Mouse (Mus musculus): Measurements from ENCODE around the gene Matk. TPM values are rescaled to one million over a fixed set of nuclear protein-coding genes. Genes with fewer than 3 reads are reported as not detected.

The Matk gene
- polyA plus RNA-seq, 1 experiment from 2014 or later = 67.9 TPM

Small RNA genes within 50 kb of the gene (microRNA-seq; reads per million reads assigned to microRNA genes)
- gene Mir3057 = 17.8 reads per million, percentile 36 among the genes with 10 or more reads in this experiment

Other genes starting within 250 kb of the Matk start
- gene Gng7, start 238.0 kb upstream of the Matk start, polyA plus RNA-seq (2015; fragmentation: Nextera tagmentation; extraction: Ambion mirVana) = 21.5 and 25.6 TPM in 2 replicates
- 71.7 and 88.1 TPM in 2 replicates for gene Diras1, start 227.3 kb upstream of the Matk start, polyA plus RNA-seq (2015; fragmentation: Nextera tagmentation; extraction: Ambion mirVana)
- 52.8 and 55.7 TPM in 2 replicates for gene Slc39a3, start 215.5 kb upstream of the Matk start, polyA plus RNA-seq (2015; fragmentation: Nextera tagmentation; extraction: Ambion mirVana)
- gene Sgta, start 192.8 kb upstream of the Matk start, polyA plus RNA-seq (2015; fragmentation: Nextera tagmentation; extraction: Ambion mirVana) = 324 and 340 TPM in 2 replicates
- 47.3 and 51.6 TPM in 2 replicates for gene Thop1, start 182.9 kb upstream of the Matk start, polyA plus RNA-seq (2015; fragmentation: Nextera tagmentation; extraction: Ambion mirVana)
- gene Creb3l3, start 154.1 kb upstream of the Matk start, polyA plus RNA-seq (2015; fragmentation: Nextera tagmentation; extraction: Ambion mirVana) = 0.24 and 0.33 TPM in 2 replicates
- gene Map2k2, start 147.0 kb upstream of the Matk start, polyA plus RNA-seq (2015; fragmentation: Nextera tagmentation; extraction: Ambion mirVana) = 227 and 233 TPM in 2 replicates
- 11.3 and 12.6 TPM in 2 replicates for gene Zbtb7a, start 117.7 kb upstream of the Matk start, polyA plus RNA-seq (2015; fragmentation: Nextera tagmentation; extraction: Ambion mirVana)
- 49.7 and 52.2 TPM in 2 replicates for gene Pias4, start 85.0 kb upstream of the Matk start, polyA plus RNA-seq (2015; fragmentation: Nextera tagmentation; extraction: Ambion mirVana)
- gene Eef2, start 76.3 kb upstream of the Matk start, polyA plus RNA-seq (2015; fragmentation: Nextera tagmentation; extraction: Ambion mirVana) = 535 and 543 TPM in 2 replicates
- 52.5 and 58.3 TPM in 2 replicates for gene Dapk3, start 69.9 kb upstream of the Matk start, polyA plus RNA-seq (2015; fragmentation: Nextera tagmentation; extraction: Ambion mirVana)
- not detected in 2 replicates for gene 4930442H23Rik, start 69.1 kb upstream of the Matk start, polyA plus RNA-seq (2015; fragmentation: Nextera tagmentation; extraction: Ambion mirVana)
- 0.19 TPM in 1 of 2 replicates, not detected in the other for gene Nmrk2, start 50.9 kb upstream of the Matk start, polyA plus RNA-seq (2015; fragmentation: Nextera tagmentation; extraction: Ambion mirVana)
- gene Atcay, start 22.1 kb upstream of the Matk start, polyA plus RNA-seq (2015; fragmentation: Nextera tagmentation; extraction: Ambion mirVana) = 96.8 and 102 TPM in 2 replicates
- 26.5 and 31.0 TPM in 2 replicates for gene Zfr2, start 19.8 kb upstream of the Matk start, polyA plus RNA-seq (2015; fragmentation: Nextera tagmentation; extraction: Ambion mirVana)
- 128 and 130 TPM in 2 replicates for gene Mrpl54, start 14.0 kb downstream of the Matk start, polyA plus RNA-seq (2015; fragmentation: Nextera tagmentation; extraction: Ambion mirVana)
- gene Apba3, start 14.0 kb downstream of the Matk start, polyA plus RNA-seq (2015; fragmentation: Nextera tagmentation; extraction: Ambion mirVana) = 28.8 and 33.8 TPM in 2 replicates
- gene Tjp3, start 38.6 kb downstream of the Matk start, polyA plus RNA-seq (2015; fragmentation: Nextera tagmentation; extraction: Ambion mirVana) = 9.2 and 10.1 TPM in 2 replicates
- 135 and 147 TPM in 2 replicates for gene Pip5k1c, start 40.0 kb downstream of the Matk start, polyA plus RNA-seq (2015; fragmentation: Nextera tagmentation; extraction: Ambion mirVana)
- 27.6 and 28.3 TPM in 2 replicates for gene Cactin, start 68.2 kb downstream of the Matk start, polyA plus RNA-seq (2015; fragmentation: Nextera tagmentation; extraction: Ambion mirVana)
- 4.8 and 5.2 TPM in 2 replicates for gene Tbxa2r, start 75.8 kb downstream of the Matk start, polyA plus RNA-seq (2015; fragmentation: Nextera tagmentation; extraction: Ambion mirVana)
- gene Gipc3, start 90.3 kb downstream of the Matk start, polyA plus RNA-seq (2015; fragmentation: Nextera tagmentation; extraction: Ambion mirVana) = not detected in 2 replicates
- 24.9 and 25.0 TPM in 2 replicates for gene Hmg20b, start 97.5 kb downstream of the Matk start, polyA plus RNA-seq (2015; fragmentation: Nextera tagmentation; extraction: Ambion mirVana)
- 17.2 and 18.1 TPM in 2 replicates for gene Mfsd12, start 104.6 kb downstream of the Matk start, polyA plus RNA-seq (2015; fragmentation: Nextera tagmentation; extraction: Ambion mirVana)
- gene 4930404N11Rik, start 112.9 kb downstream of the Matk start, polyA plus RNA-seq (2015; fragmentation: Nextera tagmentation; extraction: Ambion mirVana) = 0.63 and 0.80 TPM in 2 replicates
- 145 and 146 TPM in 2 replicates for gene Fzr1, start 125.6 kb downstream of the Matk start, polyA plus RNA-seq (2015; fragmentation: Nextera tagmentation; extraction: Ambion mirVana)
- gene Dohh, start 131.5 kb downstream of the Matk start, polyA plus RNA-seq (2015; fragmentation: Nextera tagmentation; extraction: Ambion mirVana) = 77.5 and 86.2 TPM in 2 replicates
- gene Gm48551, start 131.5 kb downstream of the Matk start, polyA plus RNA-seq (2015; fragmentation: Nextera tagmentation; extraction: Ambion mirVana) = 6.1 and 8.2 TPM in 2 replicates
- 2.3 and 3.3 TPM in 2 replicates for gene Gm48552, start 136.1 kb downstream of the Matk start, polyA plus RNA-seq (2015; fragmentation: Nextera tagmentation; extraction: Ambion mirVana)
- gene Smim24, start 140.1 kb downstream of the Matk start, polyA plus RNA-seq (2015; fragmentation: Nextera tagmentation; extraction: Ambion mirVana) = 1.2 and 1.4 TPM in 2 replicates
- gene Nfic, start 202.7 kb downstream of the Matk start, polyA plus RNA-seq (2015; fragmentation: Nextera tagmentation; extraction: Ambion mirVana) = 15.4 and 17.2 TPM in 2 replicates
- gene Celf5, start 229.8 kb downstream of the Matk start, polyA plus RNA-seq (2015; fragmentation: Nextera tagmentation; extraction: Ambion mirVana) = 88.3 and 103 TPM in 2 replicates
- gene Ncln, start 243.5 kb downstream of the Matk start, polyA plus RNA-seq (2015; fragmentation: Nextera tagmentation; extraction: Ambion mirVana) = 61.1 and 61.3 TPM in 2 replicates
- 0.44 and 0.58 TPM in 2 replicates for gene S1pr4, start 247.2 kb downstream of the Matk start, polyA plus RNA-seq (2015; fragmentation: Nextera tagmentation; extraction: Ambion mirVana)

All from midbrain, embryonic 16.5 days (tissue).